Mouse (Mus musculus): ENCODE data around the gene Mcm2.

GRCm38 (mm10) chr6:88857249-88857648 is 41.3 kb downstream of the Mcm2 start:
- TF ChIP-seq CTCF (IDR thresholded peaks at IDR 0.05; ENCODE audit: control insufficient read depth, insufficient read depth, low read length) (peak; percentile 5; the same call in 1 of the 2 replicates), POLR2A (IDR thresholded peaks at IDR 0.05; ENCODE audit: borderline replicate concordance, control insufficient read depth, low read depth, low read length) (no peak)
